Mouse (Mus musculus) left cerebral cortex, postnatal 25 days (tissue): ENCODE measurements around the gene Fbxo9. TPM values are rescaled to one million over a fixed set of nuclear protein-coding genes. Genes with fewer than 3 reads are reported as not detected.
"Not testable (repeated sequence)": the region's sequence is repeated elsewhere in the genome, so short reads cannot be mapped to it uniquely, and the experiment has no call there.

Experiments
- DNase-seq, 2 experiments: peaks; one replicate each; pipeline ENCODE4 v3.0.0; 2022; ENCODE audit warnings: low spot score in 2 of 2, mixed read lengths in 1 of 2
- intact Hi-C: fragments of 180-260 bp; cut with DNase I; formaldehyde crosslinking; loops from one replicate; pipeline ENCODE4 v1.15.1; 2025
- total RNA-seq, 2 experiments: library from RNA; stranded (reverse); gene quantifications; 2 replicates each; pipeline ENCODE4 v1.2.3; 2021

The Fbxo9 gene
- total RNA-seq, 2 experiments from 2014 or later, result 112 to 125 TPM

- no peak for DNase-seq
- intact Hi-C loops, result no loop called here
Measured at GRCm38 (mm10) chr9:78081835-78082234, 27.0 kb downstream of the Fbxo9 start.

GRCm38 (mm10) chr9:78078240-78078639 is 30.6 kb downstream of the Fbxo9 start:
- peak in 1 of 2 experiments; percentile 28 for DNase-seq
- intact Hi-C loops, result no loop called here

- intact Hi-C loops, result no loop called here
- no peak for DNase-seq
Measured at GRCm38 (mm10) chr9:78075256-78075655, 33.6 kb downstream of the Fbxo9 start.

GRCm38 (mm10) chr9:78073713-78074340 is 35.0 kb downstream of the Fbxo9 start:
- no peak for DNase-seq
- intact Hi-C loops, result no loop called here

GRCm38 (mm10) chr9:78073291-78073690 is 35.6 kb downstream of the Fbxo9 start:
- intact Hi-C loops, DNase-seq: not testable (repeated sequence)

- intact Hi-C loops, result no loop called here
Measured at GRCm38 (mm10) chr9:78071626-78072025, 37.2 kb downstream of the Fbxo9 start.

GRCm38 (mm10) chr9:78070496-78070895 is 38.4 kb downstream of the Fbxo9 start:
- DNase-seq, result no peak
- intact Hi-C loops, result no loop called here

More at GRCm38 (mm10) chr9:78071626-78072025, 37.2 kb downstream of the Fbxo9 start:
- no peak for DNase-seq

- intact Hi-C loops, result no loop called here
- no peak for DNase-seq
Measured at GRCm38 (mm10) chr9:78064121-78064520, 44.7 kb downstream of the Fbxo9 start.

- intact Hi-C loops, result no loop called here
Measured at GRCm38 (mm10) chr9:78062392-78062791, 46.5 kb downstream of the Fbxo9 start.

GRCm38 (mm10) chr9:78059525-78060120 is 49.2 kb downstream of the Fbxo9 start:
- intact Hi-C loops, result no loop called here
- no peak for DNase-seq

More at GRCm38 (mm10) chr9:78062392-78062791, 46.5 kb downstream of the Fbxo9 start:
- no peak for DNase-seq

- intact Hi-C loops, result no loop called here
- DNase-seq, result no peak
Measured at GRCm38 (mm10) chr9:78054298-78054697, 54.6 kb downstream of the Fbxo9 start.

GRCm38 (mm10) chr9:78053821-78054220 is 55.0 kb downstream of the Fbxo9 start:
- no peak for DNase-seq
- intact Hi-C loops, result no loop called here

GRCm38 (mm10) chr9:78051677-78052076 is 57.2 kb downstream of the Fbxo9 start, which contains the start of gene Gcm1:
Gene Gcm1 (plus strand): TSS chr9:78051924.
- DNase-seq, result no peak
- intact Hi-C loops, result no loop called here

GRCm38 (mm10) chr9:78050452-78050970 is 58.4 kb downstream of the Fbxo9 start:
- intact Hi-C loops, result no loop called here
- no peak for DNase-seq

GRCm38 (mm10) chr9:78046755-78047154 is 62.1 kb downstream of the Fbxo9 start:
- DNase-seq, result no peak
- intact Hi-C loops, result no loop called here

GRCm38 (mm10) chr9:78045171-78045570 is 63.7 kb downstream of the Fbxo9 start:
- no peak for DNase-seq
- intact Hi-C loops, result no loop called here

GRCm38 (mm10) chr9:78038755-78039489 is 69.9 kb downstream of the Fbxo9 start:
- intact Hi-C loops, result loop anchor here (1.0 to 10.0 kb wide), 2 partner anchors 233 to 444 kb away; no protein-coding TSS in a partner anchor
- DNase-seq, result peak; percentile 77 to 87

GRCm38 (mm10) chr9:78035831-78036230 is 73.0 kb downstream of the Fbxo9 start:
- intact Hi-C loops, result loop anchor here (10.0 kb wide), 1 partner anchor 441 kb away; no protein-coding TSS in a partner anchor
- no peak for DNase-seq

GRCm38 (mm10) chr9:78035296-78035695 is 73.6 kb downstream of the Fbxo9 start:
- intact Hi-C loops, result loop anchor here (10.0 kb wide), 1 partner anchor 440 kb away; no protein-coding TSS in a partner anchor
- DNase-seq, result no peak

GRCm38 (mm10) chr9:78032930-78033329 is 75.9 kb downstream of the Fbxo9 start:
- DNase-seq, result no peak
- intact Hi-C loops, result loop anchor here (10.0 kb wide), 1 partner anchor 438 kb away; no protein-coding TSS in a partner anchor
